Mouse (Mus musculus): ENCODE measurements at regions not wholly inside any gene's neighbourhood (a gene's known extent, or its start where the extent isn't known, plus 50 kb on each side); places are given as distances from the start of the nearest gene placed in this dataset.

GRCm38 (mm10) chr7:67895166-67895565, 57.5 kb upstream of the Igf1r start:
- intact Hi-C loops (cut with DNase I): no loop called here
- no peak for DNase-seq (ENCODE audit: extremely low spot score in 1 of 2, low spot score in 2 of 2)

DNA sequence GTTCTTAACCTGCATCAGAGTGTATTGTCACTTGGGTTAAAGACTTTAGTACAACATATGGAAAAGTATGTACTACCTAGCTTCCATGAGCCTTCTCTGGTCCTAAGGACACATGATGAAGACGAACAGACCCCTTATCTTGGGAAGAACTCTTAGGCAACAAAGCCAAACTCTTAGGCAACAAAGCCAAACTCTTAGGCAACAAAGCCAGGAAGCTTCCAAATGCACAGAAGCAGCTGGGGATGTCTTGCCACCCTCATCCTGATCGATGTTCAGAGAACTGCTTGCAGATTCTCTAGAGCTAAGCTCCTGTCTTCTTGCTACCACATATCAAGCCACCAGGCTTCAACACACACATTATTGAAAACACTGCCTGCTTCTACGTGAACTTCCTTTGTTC, 59.7 kb upstream of the Igf1r start:
- DNase-seq (ENCODE audit: extremely low spot score in 1 of 2, low spot score in 2 of 2): no peak
- intact Hi-C loops (cut with DNase I): no loop called here

- no peak for DNase-seq (ENCODE audit: extremely low spot score in 1 of 2, low spot score in 2 of 2)
- intact Hi-C loops (cut with DNase I): no loop called here
These were observed 69.6 kb upstream of the Igf1r start for GRCm38 (mm10) chr7:67883040-67883439.

GRCm38 (mm10) chr7:67882606-67883005, 70.0 kb upstream of the Igf1r start:
- intact Hi-C loops (cut with DNase I): no loop called here
- DNase-seq (ENCODE audit: extremely low spot score in 1 of 2, low spot score in 2 of 2): peak; percentile 27 to 30

GRCm38 (mm10) chr7:67878226-67878625, 74.4 kb upstream of the Igf1r start:
- intact Hi-C loops (cut with DNase I): no loop called here
- DNase-seq (ENCODE audit: extremely low spot score in 1 of 2, low spot score in 2 of 2): no peak

- intact Hi-C loops (cut with DNase I): no loop called here
- no peak for DNase-seq (ENCODE audit: extremely low spot score in 1 of 2, low spot score in 2 of 2)
These were observed 75.0 kb upstream of the Igf1r start for GRCm38 (mm10) chr7:67877587-67877986.

DNA sequence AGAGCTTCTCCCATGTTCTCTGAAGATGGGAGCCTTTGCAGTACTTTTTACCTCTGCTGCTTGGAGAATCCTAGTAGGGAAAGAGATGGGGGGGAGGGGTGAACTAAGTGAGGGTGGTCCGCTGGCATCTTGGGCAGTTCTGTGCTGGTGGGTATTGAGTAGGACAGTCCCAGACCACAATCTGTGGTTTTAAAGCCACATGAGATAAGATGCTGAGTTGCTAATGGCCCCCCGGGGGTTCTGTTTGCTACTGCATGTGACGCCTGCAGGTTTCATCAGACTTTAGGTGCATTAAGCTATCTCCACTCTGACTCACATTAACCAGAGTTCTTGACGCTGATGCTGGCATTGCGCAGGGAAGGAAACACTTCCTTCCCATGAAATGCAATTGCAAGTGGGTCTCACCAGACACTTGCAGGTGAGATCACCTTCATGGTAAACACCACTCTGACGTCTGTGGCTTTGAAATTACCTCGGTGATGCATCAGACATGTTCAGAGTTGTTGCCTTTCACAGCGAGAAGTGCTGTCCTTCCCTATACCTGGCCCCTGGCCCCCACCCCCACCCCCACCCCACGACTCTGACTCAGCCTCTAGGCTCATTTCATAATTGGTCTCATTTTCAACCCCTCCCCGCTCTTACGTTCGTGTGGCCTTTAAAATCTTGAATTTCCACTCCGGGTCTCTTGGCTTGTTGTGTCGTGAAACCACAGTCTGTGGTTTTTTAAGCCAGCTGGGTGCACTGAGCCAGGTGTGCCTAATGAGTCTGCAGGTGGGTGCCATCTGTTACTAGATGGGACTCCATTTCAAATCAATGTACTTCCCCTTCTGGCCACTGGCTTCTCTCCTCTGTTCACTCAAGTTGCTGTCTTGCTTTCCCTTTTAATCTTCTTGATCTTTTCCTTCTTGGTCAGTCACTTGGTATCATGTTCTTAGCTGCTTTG, 94.8 kb upstream of the Synm start:
- DNase-seq (ENCODE audit: extremely low spot score in 1 of 2, low spot score in 2 of 2): no peak
- intact Hi-C loops (cut with DNase I): no loop called here

GRCm38 (mm10) chr7:67852859-67853258, 93.3 kb upstream of the Synm start:
- intact Hi-C loops (cut with DNase I): no loop called here
- DNase-seq (ENCODE audit: extremely low spot score in 1 of 2, low spot score in 2 of 2): no peak

DNA sequence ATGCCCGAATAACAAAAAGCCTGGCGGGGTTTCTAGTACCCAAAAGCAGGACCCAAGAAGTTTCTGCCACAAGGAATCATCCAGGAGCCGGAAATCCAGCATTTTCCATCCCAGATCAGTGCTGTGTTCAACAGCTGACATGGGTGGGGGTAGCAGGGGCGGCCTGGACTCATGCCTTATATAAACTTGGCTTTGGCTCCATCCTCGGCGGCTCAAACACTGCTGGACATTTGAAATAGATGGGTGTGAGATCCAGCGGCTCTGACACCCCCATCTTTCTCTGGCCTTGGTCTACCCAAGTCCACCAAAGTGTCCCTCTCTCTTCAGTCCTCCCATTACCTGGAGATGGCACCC, 89.9 kb upstream of the Synm start:
- intact Hi-C loops (cut with DNase I): loop anchor here (5.0 kb wide), 1 partner anchor 47 kb away; no protein-coding TSS in a partner anchor
- DNase-seq (ENCODE audit: extremely low spot score in 1 of 2, low spot score in 2 of 2): no peak

DNA sequence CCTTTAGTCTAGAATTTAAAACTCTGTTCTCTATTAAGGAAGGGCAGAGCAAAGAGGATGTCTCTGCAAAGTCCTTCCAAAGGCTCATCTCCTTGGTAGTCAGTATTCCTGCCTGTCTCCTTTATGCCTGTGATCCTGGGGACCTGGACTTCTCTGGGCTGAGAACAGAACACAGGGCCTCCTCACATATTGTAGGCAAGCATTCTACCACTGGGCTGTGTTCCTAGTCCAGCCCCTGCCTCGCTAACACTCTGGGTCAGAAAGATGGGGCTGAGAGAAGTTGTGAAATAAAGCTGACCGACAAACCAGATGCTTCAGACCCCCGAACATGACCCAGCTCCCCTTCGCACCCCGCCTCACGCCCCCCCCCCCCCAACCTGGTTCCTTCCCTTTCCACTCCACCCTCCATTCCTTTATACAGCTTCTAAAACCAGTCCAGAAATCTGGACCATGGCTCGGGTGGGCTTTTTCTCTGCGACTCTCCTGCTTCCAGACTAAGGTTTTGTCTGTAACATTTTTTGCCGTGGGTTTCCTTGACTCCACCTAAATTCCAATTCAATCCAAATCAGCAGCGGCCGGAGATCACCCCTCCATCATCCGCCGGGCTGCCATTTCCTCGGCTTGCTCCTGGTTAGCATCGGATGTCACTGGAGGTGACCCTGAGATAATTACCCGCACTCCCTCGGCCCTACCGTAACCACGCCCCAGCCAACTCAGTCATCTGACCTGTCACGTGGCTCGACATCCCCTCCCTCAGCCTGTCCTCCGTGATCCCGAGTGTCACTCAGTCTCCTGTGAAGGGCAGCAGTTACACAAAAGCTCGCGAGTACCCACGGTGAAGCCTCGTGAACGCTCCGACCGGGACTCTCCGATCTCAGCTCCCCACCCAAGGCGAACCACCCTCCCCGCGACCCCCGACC, 89.3 kb upstream of the Synm start:
- intact Hi-C loops (cut with DNase I): loop anchor here (5.0 kb wide), 1 partner anchor 47 kb away; no protein-coding TSS in a partner anchor
- peak; percentile 60 to 84 for DNase-seq (ENCODE audit: extremely low spot score in 1 of 2, low spot score in 2 of 2)

GRCm38 (mm10) chr7:67846796-67847195, 87.3 kb upstream of the Synm start:
- intact Hi-C loops (cut with DNase I): loop anchor here (5.0 kb wide), 1 partner anchor 44 kb away; no protein-coding TSS in a partner anchor

DNA sequence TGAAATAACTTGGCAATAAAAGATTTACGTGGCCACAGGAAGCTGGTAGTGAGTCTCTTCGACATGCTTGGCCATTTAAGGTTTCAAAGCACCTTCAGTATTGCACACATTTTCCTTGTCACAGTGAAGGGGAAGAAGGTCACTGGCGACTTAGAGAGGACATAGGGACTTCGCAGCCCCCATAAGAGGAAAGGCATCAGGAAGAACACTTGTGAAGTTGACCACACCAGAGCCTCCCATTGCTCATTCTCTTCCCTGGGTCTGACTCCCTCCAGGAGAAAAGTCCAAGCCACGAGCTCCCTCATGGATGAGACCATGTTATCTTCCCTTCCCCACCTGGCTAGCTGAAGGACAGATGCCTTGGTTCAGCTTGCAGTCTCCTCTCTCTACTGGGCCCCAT, 77.4 kb upstream of the Synm start:
- DNase-seq (ENCODE audit: extremely low spot score in 1 of 2, low spot score in 2 of 2): no peak
- intact Hi-C loops (cut with DNase I): no loop called here

More at GRCm38 (mm10) chr7:67846796-67847195, 87.3 kb upstream of the Synm start:
- DNase-seq (ENCODE audit: extremely low spot score in 1 of 2, low spot score in 2 of 2): peak in 1 of 2 experiments; percentile 49

- peak in 1 of 2 experiments; percentile 40 for DNase-seq (ENCODE audit: extremely low spot score in 1 of 2, low spot score in 2 of 2)
- intact Hi-C loops (cut with DNase I): no loop called here
These were observed 76.8 kb upstream of the Synm start for GRCm38 (mm10) chr7:67836117-67836949.

DNA sequence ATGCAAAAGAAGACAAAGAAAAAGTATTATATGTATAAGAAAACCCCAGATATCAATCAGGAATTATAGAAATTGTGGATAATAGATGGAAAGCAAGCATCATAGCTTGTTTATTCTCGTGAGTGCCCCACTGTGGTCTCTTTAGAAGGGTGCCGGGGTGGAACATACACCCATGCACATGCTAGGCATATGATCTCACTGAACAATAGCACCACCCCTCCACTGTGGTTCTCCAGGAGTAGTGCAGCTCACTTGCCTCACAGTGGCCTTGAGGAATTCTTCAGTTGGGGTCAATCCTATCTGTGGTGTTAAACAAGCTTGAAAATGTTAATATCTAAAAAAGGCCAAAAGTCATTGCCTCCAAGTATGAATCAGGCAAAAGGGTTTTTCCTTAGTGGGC, 72.2 kb upstream of the Synm start:
- no peak for DNase-seq (ENCODE audit: extremely low spot score in 1 of 2, low spot score in 2 of 2)
- intact Hi-C loops (cut with DNase I): no loop called here

GRCm38 (mm10) chr7:67827386-67827785, 67.8 kb upstream of the Synm start:
- intact Hi-C loops (cut with DNase I): no loop called here
- DNase-seq (ENCODE audit: extremely low spot score in 1 of 2, low spot score in 2 of 2): no peak

DNA sequence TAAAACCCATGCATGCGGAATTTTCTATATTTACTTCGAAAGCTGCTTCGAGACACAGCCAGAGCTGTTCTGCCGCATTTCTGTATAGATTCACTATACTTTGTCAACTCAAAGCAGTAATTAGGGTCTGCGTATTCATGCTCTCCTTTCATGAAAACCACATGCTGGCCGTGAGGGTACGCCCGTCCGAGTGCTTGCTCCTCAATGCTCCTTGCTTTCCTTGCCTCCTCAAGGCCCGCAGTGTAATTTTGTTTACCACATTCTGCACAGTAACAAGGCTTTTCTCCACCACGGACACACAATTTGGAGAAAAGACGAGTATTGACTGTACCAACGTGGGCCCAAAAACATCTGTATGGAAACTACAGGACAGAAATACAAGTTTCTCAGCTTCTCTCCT, 67.4 kb upstream of the Synm start:
- intact Hi-C loops (cut with DNase I): no loop called here
- no peak for DNase-seq (ENCODE audit: extremely low spot score in 1 of 2, low spot score in 2 of 2)

DNA sequence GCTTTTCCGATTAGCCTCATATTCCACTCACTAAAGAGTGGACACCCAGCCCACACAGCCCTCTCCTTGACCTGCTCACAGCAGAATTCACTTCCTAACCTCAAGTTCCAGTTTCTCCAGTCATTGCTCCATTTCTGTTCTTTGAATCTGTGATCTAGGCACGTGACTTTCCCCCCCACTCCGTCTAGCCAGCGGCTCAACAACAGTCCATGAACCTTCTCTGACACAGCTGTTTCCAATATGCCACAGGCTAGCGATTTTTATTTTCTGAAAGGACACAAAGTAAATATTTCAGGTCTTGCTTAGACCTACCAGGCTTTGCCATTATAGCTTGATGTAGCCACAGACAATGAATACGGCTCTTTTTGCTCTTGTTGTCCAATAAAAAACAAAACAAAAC, 66.8 kb upstream of the Synm start:
- no peak for DNase-seq (ENCODE audit: extremely low spot score in 1 of 2, low spot score in 2 of 2)
- intact Hi-C loops (cut with DNase I): no loop called here

- intact Hi-C loops (cut with DNase I): no loop called here
- DNase-seq (ENCODE audit: extremely low spot score in 1 of 2, low spot score in 2 of 2): no peak
These were observed 66.2 kb upstream of the Synm start for GRCm38 (mm10) chr7:67825636-67826280.
